Mouse (Mus musculus): ENCODE measurements around the gene Gripap1. TPM values are rescaled to one million over a fixed set of nuclear protein-coding genes. Genes with fewer than 3 reads are reported as not detected.

Gripap1 gene
- total and polyA plus RNA-seq, 3 experiments: 20.8 to 25.3 (median 24.6) TPM

DNA sequence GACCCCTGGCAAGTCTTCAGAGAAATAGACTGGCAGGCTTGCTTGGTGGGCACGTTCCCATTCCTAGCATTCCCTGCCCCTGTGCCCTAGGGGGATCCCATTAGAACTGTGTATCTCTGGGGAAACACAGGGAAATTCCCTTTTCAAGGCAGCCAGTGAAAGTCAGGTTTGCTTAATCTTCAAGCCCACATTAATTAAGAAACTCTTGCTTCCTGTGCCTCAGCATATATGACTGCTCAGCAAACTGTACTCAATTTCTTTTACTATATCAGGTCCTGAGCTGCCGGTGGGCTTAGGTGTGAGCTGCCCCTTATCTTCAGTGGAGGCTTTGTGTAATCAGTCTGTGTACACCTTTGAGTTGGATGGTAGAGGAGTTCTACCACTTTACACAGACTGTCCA is 76.2 kb downstream of the Gripap1 start:
- DNase-seq: no peak
- TF ChIP-seq EP300 (IDR thresholded peaks at IDR 0.05; ENCODE audit: insufficient read depth, low read depth, low read length) (no peak), POLR2A (IDR thresholded peaks at IDR 0.05; ENCODE audit: insufficient read depth, low read depth, low read length) (no peak), CTCF (IDR thresholded peaks at IDR 0.05) (no peak)
- WGBS: 69% methylated on average over 2 of the region's 2 CpGs
- intact Hi-C loops (cut with DNase I): no loop called here
- H3K4me1 ChIP-seq (ENCODE audit: control insufficient read depth, insufficient read depth, low read length): no peaks in the 10 kb centered on the region
- no peak overlapping the region for H3K9ac ChIP-seq (ENCODE audit: low read depth, low read length)
- H3K36me3 ChIP-seq (ENCODE audit: control insufficient read depth, insufficient read depth, low read length): no peaks in the 10 kb centered on the region
- H3K4me3 ChIP-seq: no peak overlapping the region
- no peak overlapping the region for H3K27ac ChIP-seq
- no peaks in the 10 kb centered on the region; the same call in 1 of the 2 replicates for H3K79me2 ChIP-seq (replicated peaks; ENCODE audit: control insufficient read depth, insufficient read depth, low read length)
- H3K27me3 ChIP-seq (ENCODE audit: control insufficient read depth, insufficient read depth, low read length): no peaks in the 10 kb centered on the region

DNA sequence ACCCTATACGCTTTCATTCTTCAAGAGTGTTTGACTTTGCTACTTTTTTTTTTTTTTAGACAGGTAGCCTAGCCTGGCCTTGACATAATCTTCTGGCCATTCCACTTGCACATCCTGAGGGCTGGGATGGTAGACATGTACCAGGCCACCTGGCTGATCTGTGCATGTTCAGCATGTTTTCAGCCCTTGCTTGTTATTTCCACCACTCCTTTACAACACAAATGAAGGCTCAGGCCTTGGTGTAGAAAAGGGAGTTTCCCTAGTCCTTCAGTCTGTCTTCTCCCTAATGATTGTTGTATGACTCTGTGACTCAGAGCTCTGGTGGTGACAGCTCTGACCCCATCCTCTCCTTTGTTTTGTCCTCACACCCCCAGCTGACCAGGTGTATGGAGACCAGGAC is 77.6 kb downstream of the Gripap1 start:
- intact Hi-C loops (cut with DNase I): no loop called here
- Histone ChIP-seq H3K4me3 (no peak overlapping the region), H3K27me3 (ENCODE audit: control insufficient read depth, insufficient read depth, low read length) (no peaks in the 10 kb centered on the region)

DNA sequence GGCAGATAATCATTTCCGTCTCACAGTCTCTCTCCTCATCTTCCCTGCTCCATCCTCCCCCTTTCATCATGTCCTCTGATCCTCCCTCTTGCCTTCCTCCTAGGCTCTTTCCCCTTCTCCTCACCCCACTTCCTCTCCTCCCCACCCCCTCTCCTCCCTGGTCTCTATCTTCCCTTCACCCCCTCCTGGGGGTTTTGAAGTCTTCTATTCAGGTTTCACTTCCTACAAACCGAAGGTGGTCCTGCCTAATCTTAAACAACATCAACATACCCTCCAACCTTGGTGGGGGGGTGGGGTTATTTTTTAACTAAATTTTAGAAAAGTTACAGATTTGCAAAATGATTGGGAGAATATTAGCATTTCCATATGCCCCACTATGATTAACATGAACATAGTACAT is 78.9 kb downstream of the Gripap1 start:
- Histone ChIP-seq H3K4me3 (no peak overlapping the region), H3K79me2 (replicated peaks; ENCODE audit: control insufficient read depth, insufficient read depth, low read length) (no peaks in the 10 kb centered on the region; the same call in 1 of the 2 replicates), H3K36me3 (ENCODE audit: control insufficient read depth, insufficient read depth, low read length) (no peaks in the 10 kb centered on the region), H3K27ac (no peak overlapping the region), H3K4me1 (ENCODE audit: control insufficient read depth, insufficient read depth, low read length) (no peaks in the 10 kb centered on the region), H3K27me3 (ENCODE audit: control insufficient read depth, insufficient read depth, low read length) (no peaks in the 10 kb centered on the region), H3K9ac (ENCODE audit: low read depth, low read length) (no peak overlapping the region)
- 34% methylated on average over 2 of the region's 2 CpGs for WGBS
- DNase-seq: no peak
- TF ChIP-seq EP300 (IDR thresholded peaks at IDR 0.05; ENCODE audit: insufficient read depth, low read depth, low read length): no peak
- TF ChIP-seq POLR2A (IDR thresholded peaks at IDR 0.05; ENCODE audit: insufficient read depth, low read depth, low read length): no peak
- TF ChIP-seq CTCF (IDR thresholded peaks at IDR 0.05): no peak
- intact Hi-C loops (cut with DNase I): no loop called here

More for the DNA sequence above, 77.6 kb downstream of the Gripap1 start:
- Histone ChIP-seq H3K36me3 (ENCODE audit: control insufficient read depth, insufficient read depth, low read length) (no peaks in the 10 kb centered on the region), H3K79me2 (replicated peaks; ENCODE audit: control insufficient read depth, insufficient read depth, low read length) (no peaks in the 10 kb centered on the region; the same call in 1 of the 2 replicates), H3K4me1 (ENCODE audit: control insufficient read depth, insufficient read depth, low read length) (no peaks in the 10 kb centered on the region), H3K27ac (no peak overlapping the region), H3K9ac (ENCODE audit: low read depth, low read length) (no peak overlapping the region)
- no peak for DNase-seq
- TF ChIP-seq EP300 (IDR thresholded peaks at IDR 0.05; ENCODE audit: insufficient read depth, low read depth, low read length) (no peak), POLR2A (IDR thresholded peaks at IDR 0.05; ENCODE audit: insufficient read depth, low read depth, low read length) (no peak), CTCF (IDR thresholded peaks at IDR 0.05) (no peak)
- WGBS: 83% methylated on average over 1 of the region's 1 CpGs

DNA sequence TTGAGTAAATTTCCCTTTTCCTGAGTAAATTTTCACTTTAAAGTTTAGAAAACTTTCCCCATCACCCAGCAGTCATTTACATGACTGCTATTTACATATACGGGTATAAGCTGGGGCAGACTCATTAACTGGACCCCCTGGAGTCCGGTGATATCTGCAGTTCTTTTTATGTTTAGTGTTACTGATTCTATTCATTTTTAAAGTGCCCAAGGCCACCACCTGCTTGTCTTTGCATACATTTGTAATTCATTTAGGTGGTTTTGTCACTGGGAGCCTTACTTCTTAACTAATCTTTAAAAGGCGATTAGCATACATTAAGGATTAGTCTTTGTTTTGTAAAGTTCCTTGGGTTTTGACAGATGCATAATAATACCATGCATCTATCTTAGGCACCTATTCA is 80.3 kb downstream of the Gripap1 start:
- Histone ChIP-seq H3K79me2 (replicated peaks; ENCODE audit: control insufficient read depth, insufficient read depth, low read length) (no peaks in the 10 kb centered on the region; the same call in 1 of the 2 replicates), H3K4me3 (no peak overlapping the region), H3K36me3 (ENCODE audit: control insufficient read depth, insufficient read depth, low read length) (no peaks in the 10 kb centered on the region), H3K4me1 (ENCODE audit: control insufficient read depth, insufficient read depth, low read length) (no peaks in the 10 kb centered on the region), H3K27ac (no peak overlapping the region), H3K9ac (ENCODE audit: low read depth, low read length) (no peak overlapping the region), H3K27me3 (ENCODE audit: control insufficient read depth, insufficient read depth, low read length) (no peaks in the 10 kb centered on the region)
- DNase-seq: no peak
- 53% methylated on average over 3 of the region's 3 CpGs for WGBS
- intact Hi-C loops (cut with DNase I): no loop called here
- no peak for TF ChIP-seq CTCF (IDR thresholded peaks at IDR 0.05)
- no peak for TF ChIP-seq EP300 (IDR thresholded peaks at IDR 0.05; ENCODE audit: insufficient read depth, low read depth, low read length)

Small RNAs within 50 kb of the gene (microRNA-seq; reads per million reads assigned to microRNA genes)
- 64.5 to 71.8 reads per million in 2 experiments for gene Mir1198

Other genes starting within 250 kb of the Gripap1 start
- not detected for gene Foxp3, start 216.1 kb upstream of the Gripap1 start, total RNA-seq (2021)
- gene Foxp3, start 216.1 kb upstream of the Gripap1 start, polyA plus RNA-seq (2012; rRNA removed): not detected in 2 replicates
- 1 to 10 TPM; 2.6 to 3.0 TPM for gene Ppp1r3f, start 215.5 kb upstream of the Gripap1 start, total RNA-seq (2021)
- gene Ppp1r3f, start 215.5 kb upstream of the Gripap1 start, polyA plus RNA-seq (2012; rRNA removed): 1.8 and 2.2 TPM in 2 replicates
- 10 to 100 TPM; 11.4 to 12.1 TPM for gene Ccdc22, start 184.2 kb upstream of the Gripap1 start, total RNA-seq (2021)
- 9.6 and 11.2 TPM in 2 replicates for gene Ccdc22, start 184.2 kb upstream of the Gripap1 start, polyA plus RNA-seq (2012; rRNA removed)
- not detected for gene Cacna1f, start 182.7 kb upstream of the Gripap1 start, total RNA-seq (2021)
- 0.02 TPM in 1 of 2 replicates, not detected in the other for gene Cacna1f, start 182.7 kb upstream of the Gripap1 start, polyA plus RNA-seq (2012; rRNA removed)
- 1 to 10 TPM; 2.6 to 4.2 TPM for gene Syp, start 151.3 kb upstream of the Gripap1 start, total RNA-seq (2021)
- 3.4 and 3.8 TPM in 2 replicates for gene Syp, start 151.3 kb upstream of the Gripap1 start, polyA plus RNA-seq (2012; rRNA removed)
- gene Prickle3, start 132.5 kb upstream of the Gripap1 start, total RNA-seq (2021): 10 to 100 TPM; 16.8 to 25.2 TPM
- 21.5 and 27.8 TPM in 2 replicates for gene Prickle3, start 132.5 kb upstream of the Gripap1 start, polyA plus RNA-seq (2012; rRNA removed)
- gene Plp2, start 118.4 kb upstream of the Gripap1 start, total RNA-seq (2021): 10 to 100 TPM; 40.3 to 56.3 TPM
- gene Plp2, start 118.4 kb upstream of the Gripap1 start, polyA plus RNA-seq (2012; rRNA removed): 118 and 159 TPM in 2 replicates
- 10 to 100 TPM; 23.1 to 32.5 TPM for gene Magix, start 108.5 kb upstream of the Gripap1 start, total RNA-seq (2021)
- gene Magix, start 108.5 kb upstream of the Gripap1 start, polyA plus RNA-seq (2012; rRNA removed): 37.5 and 44.5 TPM in 2 replicates
- gene Gpkow, start 92.6 kb upstream of the Gripap1 start, total RNA-seq (2021): 10 to 100 TPM; 18.0 to 19.3 TPM
- 7.1 and 11.4 TPM in 2 replicates for gene Gpkow, start 92.6 kb upstream of the Gripap1 start, polyA plus RNA-seq (2012; rRNA removed)
- 10 to 100 TPM; 41.3 to 42.5 TPM for gene Wdr45, start 75.4 kb upstream of the Gripap1 start, total RNA-seq (2021)
- gene Wdr45, start 75.4 kb upstream of the Gripap1 start, polyA plus RNA-seq (2012; rRNA removed): 48.3 and 57.9 TPM in 2 replicates
- gene Gm45208, start 67.5 kb upstream of the Gripap1 start, total RNA-seq (2021): under 1 TPM in 1 of 2 experiments, not detected in 1; 0.94 TPM
- gene Gm45208, start 67.5 kb upstream of the Gripap1 start, polyA plus RNA-seq (2012; rRNA removed): 0.21 TPM in 1 of 2 replicates, not detected in the other
- 1 to 10 TPM; 6.1 to 6.7 TPM for gene Praf2, start 61.3 kb upstream of the Gripap1 start, total RNA-seq (2021)
- 15.8 and 19.5 TPM in 2 replicates for gene Praf2, start 61.3 kb upstream of the Gripap1 start, polyA plus RNA-seq (2012; rRNA removed)
- 1 to 10 TPM in 1 of 2 experiments, under 1 TPM in 1; 0.32 to 1.1 TPM for gene Ccdc120, start 38.9 kb upstream of the Gripap1 start, total RNA-seq (2021)
- 1.1 and 2.8 TPM in 2 replicates for gene Ccdc120, start 38.9 kb upstream of the Gripap1 start, polyA plus RNA-seq (2012; rRNA removed)
- gene Tfe3, start 27.2 kb upstream of the Gripap1 start, total RNA-seq (2021): 10 to 100 TPM; 13.0 to 15.4 TPM
- gene Tfe3, start 27.2 kb upstream of the Gripap1 start, polyA plus RNA-seq (2012; rRNA removed): 11.1 and 13.5 TPM in 2 replicates
- gene Kcnd1, start 32.5 kb downstream of the Gripap1 start, total RNA-seq (2021): under 1 TPM; 0.21 to 0.27 TPM
- 0.59 and 1.2 TPM in 2 replicates for gene Kcnd1, start 32.5 kb downstream of the Gripap1 start, polyA plus RNA-seq (2012; rRNA removed)
- 10 to 100 TPM; 20.3 to 24.5 TPM for gene Otud5, start 51.6 kb downstream of the Gripap1 start, total RNA-seq (2021)
- gene Otud5, start 51.6 kb downstream of the Gripap1 start, polyA plus RNA-seq (2012; rRNA removed): 16.6 and 19.1 TPM in 2 replicates
- 1 to 10 TPM; 2.6 to 4.0 TPM for gene Pim2, start 88.5 kb downstream of the Gripap1 start, total RNA-seq (2021)
- 4.7 and 5.7 TPM in 2 replicates for gene Pim2, start 88.5 kb downstream of the Gripap1 start, polyA plus RNA-seq (2012; rRNA removed)
- gene Slc35a2, start 94.3 kb downstream of the Gripap1 start, total RNA-seq (2021): 10 to 100 TPM; 14.8 to 15.0 TPM
- gene Slc35a2, start 94.3 kb downstream of the Gripap1 start, polyA plus RNA-seq (2012; rRNA removed): 25.2 and 31.9 TPM in 2 replicates
- gene Pqbp1, start 109.5 kb downstream of the Gripap1 start, total RNA-seq (2021): 10 to 100 TPM; 20.4 to 25.1 TPM
- gene Pqbp1, start 109.5 kb downstream of the Gripap1 start, polyA plus RNA-seq (2012; rRNA removed): 30.7 and 42.6 TPM in 2 replicates
- gene Timm17b, start 109.6 kb downstream of the Gripap1 start, total RNA-seq (2021): 10 to 100 TPM; 43.4 to 45.0 TPM
- 40.2 and 45.1 TPM in 2 replicates for gene Timm17b, start 109.6 kb downstream of the Gripap1 start, polyA plus RNA-seq (2012; rRNA removed)
- not detected for gene Gm10491, start 118.1 kb downstream of the Gripap1 start, total RNA-seq (2021)
- gene Gm10491, start 118.1 kb downstream of the Gripap1 start, polyA plus RNA-seq (2012; rRNA removed): not detected in 2 replicates
- not detected for gene Gm10490, start 119.8 kb downstream of the Gripap1 start, total RNA-seq (2021)
- gene Gm10490, start 119.8 kb downstream of the Gripap1 start, polyA plus RNA-seq (2012; rRNA removed): not detected in 2 replicates
- gene Pcsk1n, start 130.1 kb downstream of the Gripap1 start, total RNA-seq (2021): under 1 TPM in 1 of 2 experiments, not detected in 1; 0.16 TPM
- 0.18 and 0.25 TPM in 2 replicates for gene Pcsk1n, start 130.1 kb downstream of the Gripap1 start, polyA plus RNA-seq (2012; rRNA removed)
- gene Eras, start 138.8 kb downstream of the Gripap1 start, total RNA-seq (2021): not detected
- gene Eras, start 138.8 kb downstream of the Gripap1 start, polyA plus RNA-seq (2012; rRNA removed): not detected in 2 replicates
- 1 to 10 TPM; 7.9 to 9.6 TPM for gene Hdac6, start 158.1 kb downstream of the Gripap1 start, total RNA-seq (2021)
- 14.8 and 19.8 TPM in 2 replicates for gene Hdac6, start 158.1 kb downstream of the Gripap1 start, polyA plus RNA-seq (2012; rRNA removed)
- gene Gata1, start 188.3 kb downstream of the Gripap1 start, total RNA-seq (2021): under 1 TPM; 0.23 to 0.27 TPM
- 0.26 and 0.43 TPM in 2 replicates for gene Gata1, start 188.3 kb downstream of the Gripap1 start, polyA plus RNA-seq (2012; rRNA removed)
- gene Glod5, start 228.7 kb downstream of the Gripap1 start, total RNA-seq (2021): not detected
- gene Glod5, start 228.7 kb downstream of the Gripap1 start, polyA plus RNA-seq (2012; rRNA removed): not detected in 2 replicates

Data from heart, adult 2 months (tissue).